Mouse (Mus musculus) layer of hippocampus, postnatal 10 days (tissue): ENCODE measurements at regions not wholly inside any gene's neighbourhood (a gene's known extent, or its start where the extent isn't known, plus 50 kb on each side); places are given as distances from the start of the nearest gene placed in this dataset.

Source experiments
- DNase-seq, 2 experiments: peaks; one replicate each; pipeline ENCODE4 v3.0.0; 2021; ENCODE audit warnings: low spot score in 2 of 2

DNA sequence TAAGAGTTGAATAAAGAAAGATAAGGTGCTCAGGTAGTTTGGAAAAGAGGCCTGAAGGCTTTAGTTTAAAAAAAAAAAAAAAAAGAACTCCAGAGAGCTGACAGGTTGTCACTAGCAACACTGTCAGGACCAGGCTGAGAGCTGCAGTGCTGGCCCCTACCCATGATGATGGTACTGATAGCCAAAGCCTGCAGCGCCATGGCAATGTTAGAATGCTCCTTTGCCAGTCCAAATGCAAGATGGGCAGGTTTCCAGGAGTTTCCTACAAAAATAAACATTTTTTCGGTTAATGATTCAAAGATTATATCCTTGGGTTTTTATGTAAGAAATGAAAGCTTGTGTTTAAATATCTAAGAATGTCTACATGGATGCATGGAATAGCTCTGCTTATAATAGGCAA lies 441.9 kb downstream of the Triml1 start:
- peak; percentile 9 to 20 for DNase-seq

DNA sequence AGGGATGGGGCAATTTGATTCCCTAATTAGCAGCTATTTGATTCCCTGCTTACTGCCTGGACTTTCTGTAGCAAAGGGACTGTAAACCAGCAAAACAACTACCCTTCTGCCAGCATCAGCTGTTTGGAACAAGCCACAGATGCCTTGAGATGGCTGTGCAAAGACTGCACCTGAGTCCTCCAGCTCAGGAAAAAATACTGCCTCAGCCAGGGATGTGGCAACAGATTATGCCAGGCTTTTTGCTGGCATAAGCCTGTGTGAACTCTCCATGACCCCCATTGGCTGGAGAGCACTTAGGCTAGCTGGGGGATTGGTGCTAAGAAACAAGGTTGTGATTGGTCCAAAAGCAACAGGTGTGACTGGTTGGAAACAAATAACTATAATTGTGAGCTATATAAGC lies 442.9 kb downstream of the Triml1 start:
- no peak for DNase-seq
